Mouse (Mus musculus) heart, postnatal 0 days (tissue): ENCODE measurements around the gene 4931429L15Rik.

Experiments
- CTCF ChIP-seq: IDR thresholded peaks from 2 replicates; pipeline ENCODE4 v1.5.1; 2016; ENCODE audit warnings: antibody characterized with exemption, control low read depth, low read depth
- EP300 ChIP-seq: IDR thresholded peaks from 2 replicates; pipeline ENCODE4 v1.6.1; 2016; ENCODE audit warnings: antibody characterized with exemption, low read depth

- no peak for TF ChIP-seq EP300
- TF ChIP-seq CTCF = no peak
Measured at GRCm38 (mm10) chr9:46315807-46316365, 3.9 kb downstream of the 4931429L15Rik start.
